Mouse (Mus musculus) CH12.LX (cell line): ENCODE measurements at regions not wholly inside any gene's neighbourhood (a gene's known extent, or its start where the extent isn't known, plus 50 kb on each side); places are given as distances from the start of the nearest gene placed in this dataset.

Experiments
- DNase-seq: peaks from one replicate; pipeline ENCODE4 v3.0.0-alpha.2; 2013; ENCODE audit errors: extremely low read depth
- H3K27ac ChIP-seq: 2 replicates; pipeline ENCODE4 v1.5.1; 2012; ENCODE audit warnings: low read depth, mild to moderate bottlenecking, control low read depth, moderate library complexity; ENCODE audit not compliant: insufficient read depth
- H3K27me3 ChIP-seq: replicated peaks from 2 replicates; pipeline ENCODE3; 2012; ENCODE audit warnings: inconsistent platforms
- H3K36me3 ChIP-seq, 2 experiments: replicated peaks in 1 of 2; 2 replicates each; pipeline versions ENCODE3 to v1.6.1; 2012; ENCODE audit warnings: inconsistent platforms in 1 of 2, low read length in 1 of 2, mild to moderate bottlenecking in 1 of 2, mixed read lengths in 1 of 2, moderate library complexity in 1 of 2; ENCODE audit not compliant: control insufficient read depth in 1 of 2, insufficient read depth in 1 of 2
- H3K4me1 ChIP-seq, 2 experiments: 2 replicates each; pipeline ENCODE4 v1.6.1; 2012; ENCODE audit warnings: inconsistent platforms in 1 of 2, moderate library complexity in 1 of 2; ENCODE audit not compliant: insufficient read depth in 2 of 2, control insufficient read depth in 1 of 2
- H3K4me2 ChIP-seq: 2 replicates; pipeline ENCODE4 v1.6.1; 2012; ENCODE audit warnings: low read depth, mild to moderate bottlenecking, control low read depth; ENCODE audit not compliant: poor library complexity, insufficient read depth, severe bottlenecking
- H3K4me3 ChIP-seq, 3 experiments: fragments of 150-350 bp in 1 of 3; sonication (generic) in 1 of 3; replicated peaks in 1 of 3; 2 replicates each; pipeline versions ENCODE3 to v1.5.1; 2011 to 2012; ENCODE audit warnings: low read depth in 2 of 3, low read length in 2 of 3, mild to moderate bottlenecking in 2 of 3, moderate library complexity in 2 of 3, control low read depth in 1 of 3, improper control_type of control experiment in 1 of 3, inconsistent platforms in 1 of 3, mixed read lengths in 1 of 3; ENCODE audit not compliant: poor library complexity in 1 of 3
- H3K79me2 ChIP-seq: replicated peaks from 2 replicates; pipeline ENCODE4 v1.6.1; 2012; ENCODE audit warnings: mild to moderate bottlenecking, moderate library complexity; ENCODE audit not compliant: control insufficient read depth, poor library complexity, insufficient read depth, severe bottlenecking; ENCODE audit errors: extremely low read depth
- H3K9ac ChIP-seq: 2 replicates; pipeline ENCODE4 v1.6.1; 2012; ENCODE audit warnings: low read depth, mild to moderate bottlenecking, control low read depth, moderate library complexity; ENCODE audit not compliant: insufficient read depth
- H3K9me3 ChIP-seq: replicated peaks from 2 replicates; pipeline ENCODE3; 2012; ENCODE audit warnings: low read length, inconsistent platforms, mixed read lengths
- BHLHE40 ChIP-seq: IDR thresholded peaks from 2 replicates; pipeline ENCODE4 v1.6.1; 2011; ENCODE audit warnings: mild to moderate bottlenecking, low read depth, low read length, improper control_type of control experiment
- CHD2 ChIP-seq: IDR thresholded peaks from 2 replicates; pipeline ENCODE4 v1.6.1; 2011; ENCODE audit warnings: low read length, improper control_type of control experiment
- CTCF ChIP-seq, 2 experiments: IDR thresholded peaks in 1 of 2; conservative IDR thresholded peaks in 1 of 2; 2 replicates each; pipeline ENCODE4 v1.5.1; 2011 to 2012; ENCODE audit warnings: low read depth in 2 of 2, low read length in 2 of 2, improper control_type of control experiment in 1 of 2, inconsistent platforms in 1 of 2, mild to moderate bottlenecking in 1 of 2, moderate library complexity in 1 of 2
- E2F4 ChIP-seq: IDR thresholded peaks from 2 replicates; pipeline ENCODE4 v1.6.1; 2011; ENCODE audit warnings: low read depth, low read length, improper control_type of control experiment; ENCODE audit not compliant: insufficient replicate concordance
- ELF1 ChIP-seq: IDR thresholded peaks from 2 replicates; pipeline ENCODE4 v1.6.1; 2014; ENCODE audit warnings: low read depth, mild to moderate bottlenecking, inconsistent platforms, low read length, improper control_type of control experiment
- EP300 ChIP-seq: IDR thresholded peaks from 2 replicates; pipeline ENCODE4 v1.6.1; 2011; ENCODE audit warnings: low read length, improper control_type of control experiment
- ETS1 ChIP-seq: conservative IDR thresholded peaks from 2 replicates; pipeline ENCODE4 v1.6.1; 2012; ENCODE audit warnings: low read depth, mild to moderate bottlenecking, inconsistent platforms, low read length, improper control_type of control experiment, moderate library complexity
- GABPA ChIP-seq: IDR thresholded peaks from 2 replicates; pipeline ENCODE4 v1.6.1; 2012; ENCODE audit warnings: low read depth, low read length, improper control_type of control experiment, inconsistent platforms; ENCODE audit not compliant: insufficient replicate concordance
- HCFC1 ChIP-seq: IDR thresholded peaks from 2 replicates; pipeline ENCODE4 v1.6.1; 2012; ENCODE audit warnings: low read depth, mild to moderate bottlenecking, inconsistent platforms, low read length, improper control_type of control experiment
- IRF4 ChIP-seq: IDR thresholded peaks from 2 replicates; pipeline ENCODE4 v1.6.1; 2014; ENCODE audit warnings: low read depth, mild to moderate bottlenecking, inconsistent platforms, low read length, improper control_type of control experiment
- JUN ChIP-seq: IDR thresholded peaks from 2 replicates; pipeline ENCODE4 v1.6.1; 2011; ENCODE audit warnings: low read depth, mild to moderate bottlenecking, low read length, improper control_type of control experiment, moderate library complexity; ENCODE audit not compliant: insufficient read depth
- JUND ChIP-seq: conservative IDR thresholded peaks from 2 replicates; pipeline ENCODE4 v1.6.1; 2011; ENCODE audit warnings: low read depth, low read length, improper control_type of control experiment
- MAFK ChIP-seq: IDR thresholded peaks from 2 replicates; pipeline ENCODE4 v1.6.1; 2011; ENCODE audit warnings: low read length, improper control_type of control experiment; ENCODE audit not compliant: insufficient replicate concordance
- MAX ChIP-seq: IDR thresholded peaks from 2 replicates; pipeline ENCODE4 v1.6.1; 2011; ENCODE audit warnings: low read length, improper control_type of control experiment
- MXI1 ChIP-seq: IDR thresholded peaks from 2 replicates; pipeline ENCODE4 v1.6.1; 2011; ENCODE audit warnings: mild to moderate bottlenecking, low read depth, low read length, improper control_type of control experiment
- MYC ChIP-seq: IDR thresholded peaks from 2 replicates; pipeline ENCODE4 v1.6.1; 2011; ENCODE audit warnings: low read depth, mild to moderate bottlenecking, improper control_type of control experiment, low read length
- PAX5 ChIP-seq: IDR thresholded peaks from 2 replicates; pipeline ENCODE4 v1.6.1; 2012; ENCODE audit warnings: low read length, inconsistent platforms, mixed read lengths
- POLR2A ChIP-seq: IDR thresholded peaks from 2 replicates; pipeline ENCODE4 v1.6.1; 2011; ENCODE audit warnings: low read depth, mild to moderate bottlenecking, improper control_type of control experiment, low read length
- RAD21 ChIP-seq: IDR thresholded peaks from 2 replicates; pipeline ENCODE4 v1.6.1; 2011; ENCODE audit warnings: low read depth, mild to moderate bottlenecking, low read length, improper control_type of control experiment, moderate library complexity
- RCOR1 ChIP-seq: conservative IDR thresholded peaks from 2 replicates; pipeline ENCODE4 v1.6.1; 2012; ENCODE audit warnings: low read depth, mild to moderate bottlenecking, inconsistent platforms, low read length, improper control_type of control experiment
- SIN3A ChIP-seq: IDR thresholded peaks from 2 replicates; pipeline ENCODE4 v1.6.1; 2012; ENCODE audit warnings: low read length, improper control_type of control experiment, inconsistent platforms
- SMC3 ChIP-seq: IDR thresholded peaks from 2 replicates; pipeline ENCODE4 v1.6.1; 2011; ENCODE audit warnings: low read depth, low read length, improper control_type of control experiment
- TBP ChIP-seq: conservative IDR thresholded peaks from 2 replicates; pipeline ENCODE4 v1.6.1; 2011; ENCODE audit warnings: low read depth, low read length, improper control_type of control experiment
- TCF12 ChIP-seq: IDR thresholded peaks from 2 replicates; pipeline ENCODE4 v1.6.1; 2014; ENCODE audit warnings: low read depth, mild to moderate bottlenecking, inconsistent platforms, low read length, improper control_type of control experiment
- USF1 ChIP-seq: IDR thresholded peaks from 2 replicates; pipeline ENCODE4 v1.6.1; 2014; ENCODE audit warnings: low read depth, mild to moderate bottlenecking, inconsistent platforms, low read length, improper control_type of control experiment
- ZC3H11A ChIP-seq: IDR thresholded peaks from 2 replicates; pipeline ENCODE4 v1.6.1; 2012; ENCODE audit warnings: low read depth, mild to moderate bottlenecking, inconsistent platforms, low read length, improper control_type of control experiment
- ZKSCAN1 ChIP-seq: IDR thresholded peaks from 2 replicates; pipeline ENCODE4 v1.6.1; 2012; ENCODE audit warnings: low read depth, inconsistent platforms, low read length, improper control_type of control experiment, borderline replicate concordance
- ZMIZ1 ChIP-seq: IDR thresholded peaks from 2 replicates; pipeline ENCODE4 v1.6.1; 2012; ENCODE audit warnings: low read depth, mild to moderate bottlenecking, inconsistent platforms, low read length, improper control_type of control experiment
- ZNF384 ChIP-seq: IDR thresholded peaks from 2 replicates; pipeline ENCODE4 v1.6.1; 2012; ENCODE audit warnings: low read depth, low read length, improper control_type of control experiment, inconsistent platforms
- dilution Hi-C: fragments of 300-500 bp; cut with MboI; formaldehyde crosslinking; loops from 2 replicates; pipeline ENCODE4 v1.14.3; 2020; ENCODE audit warnings: low sequenced_read_pairs; ENCODE audit not compliant: extremely low pct_unique_long_range_greater_than_20kb, extremely low pct_ligation_motif_present
- in situ Hi-C: fragments of 300-500 bp; cut with MboI; formaldehyde crosslinking; loops from 3 replicates; pipeline ENCODE4 v1.14.3; 2019; ENCODE audit warnings: low sequenced_read_pairs, low pct_ligation_motif_present, low pct_unique_long_range_greater_than_20kb, mixed read lengths

DNA sequence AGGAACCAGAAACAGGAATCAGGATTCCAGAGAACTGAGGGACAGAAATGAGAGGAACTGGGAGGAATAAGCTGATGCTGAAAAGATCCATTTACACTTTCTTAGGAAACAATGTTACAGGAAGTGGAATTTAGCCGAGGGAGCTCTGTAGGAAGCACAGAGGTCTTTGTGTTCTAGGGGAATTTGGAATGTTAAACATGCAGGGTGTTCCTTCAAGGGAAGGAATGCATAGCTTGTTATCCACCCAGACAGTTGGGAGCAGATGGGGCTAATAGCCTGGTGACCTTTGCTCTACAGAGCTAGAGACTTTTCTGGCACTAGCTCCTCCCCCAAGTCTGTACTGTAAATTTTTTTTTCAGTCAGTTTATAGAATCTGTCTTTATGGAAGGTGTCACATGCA is 64.1 kb downstream of the Gm11983 start:
- no peak overlapping the region for H3K27ac ChIP-seq
- dilution Hi-C loops: no loop called here
- in situ Hi-C loops: loop anchor here (25.0 kb wide), 1 partner anchor 311 kb away; no protein-coding TSS in a partner anchor

DNA sequence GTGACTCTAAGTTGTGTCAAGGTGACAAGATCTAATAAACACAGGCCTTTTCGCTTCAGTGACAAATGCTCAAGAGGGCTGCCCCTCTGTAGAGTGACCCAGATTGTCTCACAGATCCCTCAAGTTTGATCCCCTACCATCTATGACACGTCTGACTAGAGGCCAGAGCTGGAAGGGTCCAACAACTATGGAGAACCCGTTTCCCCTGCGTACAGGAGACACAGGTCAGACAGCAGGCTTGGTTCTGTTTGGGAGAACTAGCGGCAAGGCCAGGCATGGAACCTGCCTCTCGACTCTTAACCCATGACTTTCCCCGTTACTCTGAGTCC is 68.1 kb downstream of the Gm11983 start:
- no peaks in the 10 kb centered on the region for H3K9me3 ChIP-seq

More for the DNA sequence above, 64.1 kb downstream of the Gm11983 start:
- peaks cover 73% of the 10 kb centered on the region for H3K27me3 ChIP-seq
- no peak overlapping the region for H3K4me3 ChIP-seq
- peaks cover 7% of the 10 kb centered on the region for H3K9me3 ChIP-seq
- H3K36me3 ChIP-seq: no peaks in the 10 kb centered on the region
- H3K4me2 ChIP-seq: no peak overlapping the region
- DNase-seq: no peak
- H3K79me2 ChIP-seq: no peaks in the 10 kb centered on the region
- TF ChIP-seq MAFK (no peak), BHLHE40 (no peak), ZKSCAN1 (no peak), TBP (no peak), MYC (no peak), POLR2A (no peak), ZNF384 (no peak), ZMIZ1 (no peak), JUN (no peak), GABPA (no peak), TCF12 (no peak), MXI1 (no peak), PAX5 (no peak), SIN3A (no peak), EP300 (no peak), E2F4 (no peak), ELF1 (no peak), HCFC1 (no peak)
- no peaks in the 10 kb centered on the region for H3K4me1 ChIP-seq
- H3K9ac ChIP-seq: no peak overlapping the region

More for the DNA sequence above, 68.1 kb downstream of the Gm11983 start:
- Histone ChIP-seq H3K79me2 (no peaks in the 10 kb centered on the region), H3K4me2 (no peak overlapping the region), H3K4me1 (no peaks in the 10 kb centered on the region; a peak in 1 of 4 replicates), H3K4me3 (no peak overlapping the region)
- in situ Hi-C loops: loop anchor here (10.0 to 25.0 kb wide), 3 partner anchors 55 to 307 kb away; partner anchors contain the start of gene Ramp3
- no peak for DNase-seq
- TF ChIP-seq CTCF (conservative IDR thresholded peaks at IDR 0.05 in 1 of 2, IDR thresholded peaks at IDR 0.05 in 1 of 2; ENCODE audit: low read depth in 2 of 2, low read length in 2 of 2) (no peak), RAD21 (no peak), TCF12 (no peak), ETS1 (no peak), RCOR1 (no peak), ELF1 (no peak), ZMIZ1 (no peak), CHD2 (no peak), PAX5 (no peak), TBP (no peak), E2F4 (no peak), ZC3H11A (no peak), SMC3 (no peak), MAX (no peak), USF1 (no peak), HCFC1 (no peak), JUND (no peak), BHLHE40 (no peak), IRF4 (no peak)
- TF ChIP-seq, all 38 proteins: peak for 0
- H3K36me3 ChIP-seq: no peaks in the 10 kb centered on the region
- dilution Hi-C loops: no loop called here
- H3K27ac ChIP-seq: no peak overlapping the region
- peaks cover 88% of the 10 kb centered on the region for H3K27me3 ChIP-seq
- H3K9ac ChIP-seq: no peak overlapping the region
